Mouse (Mus musculus) stomach, postnatal 0 days (tissue): ENCODE data around the gene Glg1.

Source experiments
- CTCF ChIP-seq: IDR thresholded peaks from 2 replicates; pipeline ENCODE4 v1.5.1; 2016; ENCODE audit warnings: antibody characterized with exemption, low read depth, mild to moderate bottlenecking, moderate library complexity
- EP300 ChIP-seq: optimal IDR thresholded peaks from 2 replicates; pipeline ENCODE3; 2016; ENCODE audit warnings: antibody characterized with exemption

GRCm38 (mm10) chr8:111142521-111142920, 116.5 kb downstream of the Glg1 start:
- no peak for TF ChIP-seq CTCF
- no peak for TF ChIP-seq EP300
